Mouse (Mus musculus) small intestine, adult 2 months (tissue): ENCODE data around the gene Cd300a.

Experiments used
- CTCF ChIP-seq: fragments of 200-500 bp; IDR thresholded peaks from 2 replicates; pipeline ENCODE4 v1.5.1; 2012; ENCODE audit warnings: low read depth, mild to moderate bottlenecking, control low read depth, inconsistent platforms, low read length, moderate library complexity, mixed read lengths; ENCODE audit not compliant: insufficient replicate concordance, insufficient read length; ENCODE audit errors: extremely low read depth
- POLR2A ChIP-seq: fragments of 200-500 bp; IDR thresholded peaks from 2 replicates; pipeline ENCODE4 v1.6.1; 2012; ENCODE audit warnings: low read depth, mild to moderate bottlenecking, control low read depth, inconsistent platforms, low read length, moderate library complexity

DNA sequence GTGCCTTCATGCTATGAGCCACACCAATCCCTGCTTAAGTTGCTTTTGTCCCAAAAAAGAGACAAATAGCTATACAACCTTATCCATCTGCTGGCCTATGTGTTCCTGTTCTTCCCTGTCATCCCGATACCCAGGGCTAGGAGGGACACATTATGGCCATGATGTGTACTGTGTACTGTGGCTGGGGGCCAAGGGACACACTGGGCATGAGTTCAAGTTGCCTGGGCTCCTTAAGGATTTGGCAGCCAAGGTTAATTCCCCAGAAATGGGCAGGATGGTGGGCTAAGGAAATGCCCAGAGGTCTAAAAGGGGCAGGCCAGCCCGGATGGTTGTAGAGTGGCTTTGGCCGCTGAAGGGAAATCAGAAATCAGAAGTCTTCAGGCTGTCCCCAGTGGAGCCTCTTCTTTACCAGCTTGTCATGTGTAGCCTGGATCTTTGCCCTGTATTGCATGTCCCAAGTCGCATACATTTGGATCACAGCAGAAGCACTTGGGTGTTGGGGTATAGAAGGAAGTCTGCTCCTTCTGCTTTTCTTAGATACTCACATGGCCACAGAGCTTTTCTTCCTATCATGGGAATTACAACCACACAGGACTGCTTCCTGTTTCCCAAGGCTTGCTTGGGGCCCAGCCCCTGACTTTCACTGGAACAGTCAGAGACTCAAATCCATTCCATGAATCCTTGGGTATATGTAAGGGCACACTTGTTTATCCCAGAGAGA, 5.3 kb upstream of the Cd300a start:
- no peak for TF ChIP-seq CTCF
- TF ChIP-seq POLR2A, result no peak
